Mouse (Mus musculus) gastrocnemius, adult 8-10 months (tissue): ENCODE measurements around the gene Smim6. TPM values are rescaled to one million over a fixed set of nuclear protein-coding genes. Genes with fewer than 3 reads are reported as not detected.

Experiments used
- DNase-seq, 2 experiments: peaks; one replicate each; pipeline ENCODE4 v3.0.0; 2022; ENCODE audit warnings: low spot score in 2 of 2
- total RNA-seq, 4 experiments: library from RNA; stranded (reverse); gene quantifications; 2 replicates each; pipeline ENCODE4 v1.2.4; 2022

Gene Smim6
- not detected for total RNA-seq

DNA sequence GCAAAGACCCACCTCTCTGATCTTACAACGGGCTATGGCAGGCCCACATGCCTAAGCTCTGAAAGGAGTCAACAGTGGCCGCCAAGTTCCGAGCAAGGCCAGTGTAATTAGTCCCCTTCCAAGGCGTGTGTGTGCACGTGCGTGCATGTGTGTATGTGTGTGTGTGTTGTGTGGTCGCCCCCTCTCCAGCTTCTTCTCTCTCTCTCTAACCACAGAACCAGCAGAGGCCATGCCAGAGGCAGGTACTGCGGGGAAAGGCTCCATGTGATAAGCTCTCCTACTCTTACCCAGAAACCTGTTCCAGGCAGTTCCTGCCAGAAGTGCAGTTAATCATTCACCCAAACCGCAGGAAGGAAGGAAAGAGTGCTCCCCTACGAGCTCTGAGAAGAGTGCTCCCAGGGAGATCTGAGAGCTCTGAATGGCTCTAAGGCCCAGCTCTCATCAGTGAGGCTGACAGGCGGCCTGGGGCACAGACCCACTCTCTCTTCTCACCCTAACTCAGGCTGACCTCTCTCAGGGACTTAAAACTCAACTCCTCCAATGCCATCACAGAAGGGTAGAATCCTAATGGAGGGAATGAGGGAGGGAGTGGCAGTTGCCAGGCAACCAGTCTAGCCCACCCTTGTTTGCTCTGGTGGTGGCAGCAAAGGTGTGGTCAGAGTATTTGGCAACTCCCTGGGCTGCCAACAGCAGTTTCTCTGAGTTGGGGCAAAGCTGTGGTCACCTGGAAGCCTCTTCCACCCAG is at the start of gene Smim6:
Smim6 (plus strand) TSS at position 386 of the 745 bp plus-strand sequence.
- DNase-seq: no peak

- no peak for DNase-seq
Observed at GRCm38 (mm10) chr11:115863895-115864294, 47.9 kb upstream of the Smim6 start.

DNA sequence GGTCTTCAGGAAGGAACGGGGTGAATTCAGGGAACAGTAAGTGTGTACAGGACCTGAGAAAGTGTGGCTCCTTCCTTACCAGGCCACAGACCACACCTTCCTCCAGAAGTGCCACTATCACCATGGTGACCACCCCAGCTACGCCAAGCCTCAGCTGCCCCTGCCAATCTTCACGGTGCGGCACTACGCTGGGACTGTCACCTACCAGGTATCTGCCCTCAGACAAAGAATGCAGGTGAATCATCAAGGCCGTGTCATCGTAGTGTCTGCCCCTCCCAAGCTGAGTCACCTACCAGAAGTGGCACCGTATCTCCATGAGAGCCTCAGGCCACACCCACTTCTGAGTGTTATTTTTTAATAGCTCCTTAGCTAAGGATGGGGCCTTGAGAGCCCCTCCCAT is 42.4 kb upstream of the Smim6 start:
- DNase-seq: no peak

DNA sequence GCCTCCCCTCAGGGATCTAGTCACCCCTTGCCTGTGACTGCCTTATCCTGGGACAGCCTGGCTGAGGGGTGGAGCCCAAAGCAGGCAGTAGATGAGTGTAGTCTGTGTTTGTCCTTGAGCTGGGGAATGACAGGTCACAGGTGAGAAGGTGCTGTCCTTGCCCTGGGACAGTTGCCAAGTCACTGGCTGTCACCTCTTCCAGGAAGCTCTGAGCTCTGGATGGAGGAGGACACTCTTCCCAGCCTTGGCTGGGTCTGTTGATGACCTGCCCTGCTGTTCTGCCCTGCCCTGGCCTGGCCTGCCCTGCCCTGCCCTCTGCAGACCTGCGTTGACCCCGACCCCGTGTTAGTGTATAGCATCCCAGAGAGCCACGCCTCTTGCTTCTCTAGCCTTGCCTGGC is 39.4 kb upstream of the Smim6 start:
- DNase-seq: no peak

DNA sequence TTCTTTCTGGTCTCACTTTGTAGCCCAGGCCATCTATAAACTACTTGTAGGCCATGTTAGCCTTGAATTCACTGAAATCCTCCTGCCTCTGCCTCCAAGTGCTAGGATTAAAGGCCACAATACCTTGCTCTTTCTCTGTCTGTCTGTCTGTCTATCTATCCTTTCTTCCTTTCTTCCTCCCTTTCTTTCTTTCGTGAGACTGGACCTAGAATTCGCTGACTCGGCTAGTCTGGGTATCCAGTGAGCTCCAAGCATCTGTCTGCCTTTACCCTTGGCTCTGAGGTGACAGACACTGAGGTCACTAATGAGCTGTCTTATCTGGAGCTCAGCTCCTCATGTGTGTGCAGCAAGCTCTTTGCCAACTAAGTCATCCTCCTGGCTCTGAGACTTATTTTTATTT is 35.9 kb upstream of the Smim6 start:
- DNase-seq: no peak

GRCm38 (mm10) chr11:115876438-115876837 is 35.4 kb upstream of the Smim6 start:
- DNase-seq: no peak

GRCm38 (mm10) chr11:115877174-115877755 is 34.6 kb upstream of the Smim6 start:
- no peak for DNase-seq

DNA sequence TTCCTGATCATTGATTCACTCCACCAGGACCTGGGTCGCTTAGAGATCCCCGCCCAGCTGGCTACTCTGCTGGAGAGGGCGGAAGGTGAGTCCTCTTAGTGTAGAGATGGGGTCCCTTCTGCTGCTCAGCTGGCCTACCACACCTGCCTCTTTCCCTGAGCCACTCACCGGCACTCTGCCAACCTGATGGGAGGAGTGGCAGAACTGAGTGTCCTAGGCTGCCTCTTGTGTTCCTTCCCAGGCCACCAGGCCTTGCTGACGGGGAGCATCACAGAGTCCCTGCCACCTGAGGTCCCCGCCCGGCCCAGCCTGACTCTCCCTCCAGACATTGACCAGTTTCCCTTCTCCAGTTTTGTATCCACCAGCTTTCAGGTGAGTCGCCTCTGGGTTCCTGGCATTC is 33.7 kb upstream of the Smim6 start:
- no peak for DNase-seq

DNA sequence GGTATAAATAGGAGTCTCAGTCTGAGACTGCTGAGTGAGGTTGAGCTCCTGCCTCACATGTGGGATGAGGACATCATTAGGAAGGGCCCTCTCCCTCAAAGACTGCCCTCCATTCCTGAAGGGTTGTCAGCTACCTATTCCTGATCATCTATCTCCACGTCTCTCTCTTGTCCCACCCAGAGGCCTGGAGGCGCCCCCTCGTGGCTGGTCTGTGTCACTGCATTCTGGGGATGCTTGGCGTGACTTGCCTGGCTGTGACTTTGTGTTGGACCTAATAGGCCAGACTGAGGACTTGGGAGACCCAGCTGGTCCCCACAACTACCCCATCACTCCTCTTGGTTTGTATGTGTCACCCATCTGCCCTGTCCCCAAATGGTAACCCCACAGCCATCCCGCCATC is 30.8 kb upstream of the Smim6 start:
- no peak for DNase-seq

DNA sequence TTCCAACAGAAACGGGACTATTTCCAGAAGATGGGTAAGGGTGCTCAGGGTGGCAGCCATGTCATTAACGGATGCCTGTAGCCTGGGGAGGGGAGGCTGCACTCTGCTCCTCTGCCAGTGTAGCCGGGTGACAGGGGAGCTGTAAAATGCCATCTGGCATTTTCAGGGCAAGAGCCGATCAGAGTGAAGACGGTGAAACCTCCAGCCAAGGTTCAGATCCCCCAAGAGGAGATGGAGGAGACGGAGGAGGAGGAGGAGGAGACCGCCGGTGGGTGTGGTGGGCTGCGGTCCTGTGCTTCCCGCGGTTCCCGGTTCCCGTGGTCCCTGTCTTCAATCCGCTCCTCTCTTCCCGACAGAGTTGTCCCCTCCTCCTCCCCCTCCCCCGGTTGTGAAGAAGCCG is 28.6 kb upstream of the Smim6 start:
- no peak for DNase-seq

- no peak for DNase-seq
Observed at GRCm38 (mm10) chr11:115884361-115884760, 27.5 kb upstream of the Smim6 start.

DNA sequence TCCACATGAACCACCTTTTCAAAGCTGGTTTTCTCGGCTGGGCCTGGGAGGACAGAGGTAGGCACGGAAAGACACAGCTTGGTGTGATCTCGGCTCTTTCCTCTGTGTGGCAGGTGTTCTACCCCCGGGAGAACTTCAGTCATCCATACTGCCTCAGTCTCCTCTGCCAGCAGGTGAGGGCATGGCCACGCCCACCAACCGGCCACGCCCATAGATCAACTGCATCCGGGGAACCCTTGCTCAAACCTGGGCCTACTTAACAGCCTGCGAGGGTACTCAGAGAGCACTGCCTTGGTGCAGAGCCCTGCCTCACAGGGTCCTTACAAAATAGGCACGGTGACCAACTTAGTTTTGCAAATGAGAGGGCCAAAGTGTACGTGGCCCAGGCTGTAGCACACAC is 26.5 kb upstream of the Smim6 start:
- DNase-seq: no peak

GRCm38 (mm10) chr11:115886446-115886845 is 25.4 kb upstream of the Smim6 start:
- no peak for DNase-seq

GRCm38 (mm10) chr11:115888020-115888419 is 23.8 kb upstream of the Smim6 start:
- no peak for DNase-seq

- no peak for DNase-seq
Observed at GRCm38 (mm10) chr11:115889159-115889558, 22.7 kb upstream of the Smim6 start.

GRCm38 (mm10) chr11:115892213-115892612 is 19.6 kb upstream of the Smim6 start:
- no peak for DNase-seq

DNA sequence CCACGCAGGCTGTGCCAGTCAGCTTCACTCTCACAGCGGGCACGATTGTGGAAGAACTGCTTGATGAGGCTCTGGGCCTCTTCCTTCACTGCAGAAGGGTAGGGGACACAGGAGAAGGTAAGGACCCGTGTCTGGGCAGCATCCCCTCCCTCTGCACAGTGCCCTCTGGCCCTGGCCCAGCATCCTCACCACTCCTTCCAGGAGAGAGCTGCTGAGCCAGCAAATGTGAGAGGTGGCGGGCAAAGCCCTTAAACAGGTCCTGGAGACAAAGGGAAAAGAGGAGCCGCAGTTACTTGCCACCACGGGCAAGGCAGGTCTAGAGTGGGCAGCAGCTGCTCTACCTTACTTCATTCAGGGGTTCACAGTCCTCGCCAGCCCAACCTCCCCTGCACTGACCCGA is 18.7 kb upstream of the Smim6 start:
- DNase-seq: no peak

DNA sequence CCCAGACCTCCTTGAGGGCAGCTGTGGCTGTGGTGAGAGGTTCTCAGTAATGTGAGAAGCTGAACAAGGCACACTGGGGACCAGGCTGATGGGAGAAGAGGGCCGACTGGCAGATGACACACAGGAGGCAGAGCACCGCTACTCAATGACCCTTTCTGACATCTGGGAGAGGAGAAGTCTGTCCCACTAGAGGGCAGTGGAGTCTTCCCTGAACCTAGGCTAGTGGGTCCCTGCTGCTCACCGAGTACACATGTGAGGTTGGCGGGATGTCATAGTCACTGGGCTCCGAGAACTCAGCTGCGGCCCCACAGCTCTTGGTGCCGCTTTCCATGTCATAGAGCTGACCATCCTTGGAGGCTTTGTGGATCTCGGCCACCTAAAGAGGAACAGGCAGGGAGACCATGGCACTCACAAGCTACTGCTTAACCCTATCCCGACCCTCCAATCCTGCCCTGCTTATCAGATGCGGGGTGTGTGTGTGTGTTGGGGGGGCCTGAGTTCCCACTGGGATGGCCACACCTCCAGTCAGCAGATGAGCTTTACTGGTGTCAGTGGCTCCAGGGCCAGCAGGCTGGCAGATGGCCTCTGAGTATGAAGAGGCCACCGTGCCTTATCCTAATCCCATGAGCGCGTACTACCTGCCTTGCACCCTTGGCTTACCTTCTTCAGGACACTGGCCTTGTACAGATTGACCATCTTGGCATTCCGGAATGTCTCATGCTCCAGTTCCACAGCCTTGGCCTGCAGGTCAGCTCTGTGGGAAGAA is 16.9 kb upstream of the Smim6 start:
- no peak for DNase-seq

DNA sequence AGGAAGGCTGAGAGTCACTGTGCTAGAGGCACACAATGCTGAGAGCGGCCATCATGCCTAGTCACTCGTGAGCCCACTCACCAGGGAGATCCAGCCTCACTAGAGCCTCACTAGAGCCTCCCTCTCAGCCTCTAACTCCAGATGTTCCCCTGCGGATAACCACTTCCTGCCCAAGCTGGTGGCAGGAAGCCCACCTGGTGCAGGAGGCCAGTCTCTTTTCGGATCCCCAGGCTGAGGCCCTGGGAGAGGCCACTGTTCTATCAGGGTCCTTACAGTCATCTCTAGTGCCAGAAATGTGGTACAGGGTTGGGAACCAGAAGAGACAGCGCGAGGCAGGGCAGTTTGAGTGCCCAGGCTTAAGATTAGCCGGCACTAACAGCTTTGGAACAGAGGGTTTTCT is 13.4 kb upstream of the Smim6 start:
- no peak for DNase-seq

GRCm38 (mm10) chr11:115898886-115899285 is 12.9 kb upstream of the Smim6 start:
- no peak for DNase-seq

DNA sequence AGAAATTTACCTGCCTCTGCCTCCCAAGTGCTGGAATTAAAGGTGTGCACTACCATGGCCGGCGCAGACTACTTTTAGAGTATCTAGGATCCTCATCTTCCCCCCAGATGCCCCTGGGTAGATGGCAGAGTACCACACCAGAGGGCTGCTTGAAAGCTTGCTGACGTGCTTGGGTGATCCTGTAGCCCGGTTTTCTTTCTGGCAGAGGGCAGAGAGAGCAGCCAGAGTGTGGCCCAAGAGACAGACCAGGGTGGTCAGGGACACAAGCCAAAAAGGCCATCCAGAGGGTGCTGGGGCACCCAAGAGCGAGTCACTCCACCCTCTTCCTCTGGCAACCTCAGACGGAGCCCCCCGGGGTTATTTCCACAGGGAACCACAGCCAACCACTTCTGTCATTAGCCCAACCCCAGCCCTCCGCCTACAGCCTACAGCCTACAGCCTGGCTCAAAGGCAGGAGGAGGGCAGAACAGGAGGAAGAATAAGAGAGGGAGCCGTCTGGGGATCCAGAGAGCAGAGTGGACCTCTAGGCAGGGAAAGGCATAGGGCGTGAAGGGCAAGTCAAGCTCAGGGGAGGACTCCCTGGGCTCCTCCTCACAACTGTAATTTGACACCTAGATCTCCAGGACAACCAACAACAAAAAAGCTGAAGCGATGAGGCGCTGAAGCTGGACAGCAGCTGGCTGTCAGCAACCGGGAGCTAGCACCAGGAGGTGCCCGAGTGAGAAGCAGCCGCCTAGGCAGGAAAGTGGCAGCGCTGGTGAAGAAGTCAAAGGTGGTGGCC is 12.1 kb upstream of the Smim6 start, which contains the start of gene Smim5:
Smim5 (plus strand) TSS at position 481 of the 781 bp plus-strand sequence.
- DNase-seq: peak; percentile 25 to 52
